Mouse (Mus musculus) thymus, adult 2 months (tissue): ENCODE measurements around the gene Celf2.

ENCODE experiments used
- CTCF ChIP-seq: fragments of 200-500 bp; IDR thresholded peaks from 2 replicates; pipeline ENCODE4 v1.5.1; 2012; ENCODE audit warnings: mild to moderate bottlenecking, control low read depth, low read length, moderate library complexity, borderline replicate concordance; ENCODE audit not compliant: control insufficient read depth, poor library complexity, insufficient read depth; ENCODE audit errors: extremely low read depth
- POLR2A ChIP-seq: fragments of 200-500 bp; IDR thresholded peaks from 2 replicates; pipeline ENCODE4 v1.6.1; 2012; ENCODE audit warnings: mild to moderate bottlenecking, low read length, control low read depth, moderate library complexity; ENCODE audit not compliant: control insufficient read depth, poor library complexity, insufficient read depth; ENCODE audit errors: extremely low read depth

DNA sequence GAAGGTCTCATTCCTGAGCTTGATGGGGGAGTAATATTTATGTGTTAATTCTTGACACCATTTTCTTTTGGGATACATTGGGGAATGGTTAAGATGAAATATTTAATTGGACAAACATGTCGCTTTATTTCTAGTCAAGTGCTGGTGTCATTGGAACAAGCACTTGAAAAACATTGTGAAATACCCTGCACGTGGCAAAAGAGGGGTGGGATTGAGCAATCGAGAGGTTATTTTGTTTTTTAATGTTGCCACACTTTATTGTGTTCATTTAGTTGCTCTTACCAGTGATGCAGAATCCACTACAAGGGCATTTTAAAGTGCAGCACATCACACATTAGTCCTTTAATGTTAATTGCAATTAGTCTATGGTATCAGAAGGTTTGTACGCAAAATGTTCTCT is 242.2 kb downstream of the Celf2 start:
- no peak for TF ChIP-seq CTCF
- no peak for TF ChIP-seq POLR2A
